Comparison of ENCODE assay signal across 28 mouse cellular contexts in the genomic region with DNA sequence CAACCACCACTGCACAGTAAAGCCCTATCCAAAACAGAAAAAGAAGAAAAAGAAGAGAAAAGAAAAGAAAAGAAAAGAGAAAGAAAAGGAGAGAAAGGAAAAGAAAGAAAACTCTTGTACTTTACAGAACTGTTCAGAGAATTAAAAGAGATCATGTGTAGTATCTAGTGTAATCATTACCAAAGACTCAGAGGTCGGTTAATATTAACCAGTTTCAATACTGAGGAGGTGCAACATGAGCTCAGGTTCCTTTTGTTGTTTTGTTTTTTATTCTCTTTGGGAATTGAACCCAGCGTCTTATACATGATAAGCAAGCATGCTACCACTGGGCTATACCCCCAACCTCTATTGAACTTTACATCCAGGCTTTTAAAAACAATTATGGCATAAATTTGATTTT.
DNase-seq lines count a peak whose midpoint lies in the region; ATAC-seq and TF ChIP-seq lines count a peak whose summit lies in the region.
"Had no signal": no experiment of that assay in that cellular context is flagged by ENCODE, and none has a peak within 500 bp of the region (broad histone marks: within the 10 kb centered on the region; RNA-seq: fewer than 3 reads in every experiment).

No protein-coding gene starts in this region.

- no peak for TF ChIP-seq CTCF in kidney, adult 2 months (conservative IDR thresholded peaks at IDR 0.05; ENCODE audit: insufficient read depth, insufficient read length, low read depth, low read length)
- TF ChIP-seq CTCF in kidney, postnatal 0 days (IDR thresholded peaks at IDR 0.05; ENCODE audit: low read depth): no peak

- WGBS in kidney, adult 2 months: 42% methylated on average over 2 of the region's 2 CpGs
- 58% methylated on average over 2 of the region's 2 CpGs for WGBS in kidney, postnatal 0 days

- H3K9me3 ChIP-seq in kidney, postnatal 0 days (replicated peaks; ENCODE audit: low read length): no peaks in the 10 kb centered on the region
- H3K9me3 ChIP-seq: embryonic facial prominence, embryonic 13.5 days; embryonic facial prominence, embryonic 15.5 days; forebrain, embryonic 10.5 days; forebrain, embryonic 12.5 days; G1E had no signal

- no peak for ATAC-seq in kidney, postnatal 0 days (replicated peaks; ENCODE audit: low FRiP score, low read depth)
- ATAC-seq: activated CD4-positive, CD25-positive, alpha-beta regulatory T cell, adult 4 months; CD4-positive, CD25-positive, alpha-beta regulatory T cell, adult 4 months; forebrain, embryonic 14.5 days; forebrain, embryonic 16.5 days; Patski had no signal

- no peak for TF ChIP-seq POLR2A in kidney, adult 2 months (IDR thresholded peaks at IDR 0.05; ENCODE audit: low read depth, low read length)

- H3K4me1 ChIP-seq in kidney, adult 2 months (ENCODE audit: control insufficient read depth, insufficient read depth, low read length): no peaks in the 10 kb centered on the region
- no peaks in the 10 kb centered on the region for H3K4me1 ChIP-seq in kidney, postnatal 0 days (replicated peaks; ENCODE audit: insufficient read depth, low read length)
- peaks cover 13% of the 10 kb centered on the region for H3K4me1 ChIP-seq in brown adipose tissue, adult 24 weeks (ENCODE audit: control insufficient read depth, insufficient read depth, insufficient read length, low read length)
- H3K4me1 ChIP-seq: embryonic facial prominence, embryonic 13.5 days; embryonic facial prominence, embryonic 15.5 days; forebrain, embryonic 10.5 days; forebrain, embryonic 12.5 days had no signal

- no peak overlapping the region for H3K4me3 ChIP-seq in kidney, adult 2 months (ENCODE audit: insufficient read depth, low read depth, low read length)
- no peak overlapping the region for H3K4me3 ChIP-seq in kidney, postnatal 0 days (replicated peaks; ENCODE audit: low read depth, low read length)
- no peak overlapping the region for H3K4me3 ChIP-seq in brown adipose tissue, adult 24 weeks (ENCODE audit: insufficient read depth, low read depth, low read length)
- H3K4me3 ChIP-seq: embryonic facial prominence, embryonic 13.5 days; embryonic facial prominence, embryonic 15.5 days; erythroblast, embryonic 14.5 days; forebrain, embryonic 10.5 days; forebrain, embryonic 12.5 days had no signal

- H3K4me2 ChIP-seq in kidney, postnatal 0 days (ENCODE audit: low read length): no peak overlapping the region
- H3K4me2 ChIP-seq: embryonic facial prominence, embryonic 13.5 days; embryonic facial prominence, embryonic 15.5 days; forebrain, embryonic 12.5 days had no signal

- no peak overlapping the region for H3K9ac ChIP-seq in kidney, postnatal 0 days (ENCODE audit: low read depth, low read length)
- H3K9ac ChIP-seq: embryonic facial prominence, embryonic 13.5 days; embryonic facial prominence, embryonic 15.5 days; forebrain, embryonic 12.5 days had no signal

- no peaks in the 10 kb centered on the region for H3K36me3 ChIP-seq in kidney, adult 2 months (ENCODE audit: control insufficient read depth, insufficient read depth, low read length)
- no peaks in the 10 kb centered on the region for H3K36me3 ChIP-seq in kidney, postnatal 0 days (ENCODE audit: insufficient read depth, low read length)
- H3K36me3 ChIP-seq: embryonic facial prominence, embryonic 13.5 days; embryonic facial prominence, embryonic 15.5 days; forebrain, embryonic 10.5 days; forebrain, embryonic 12.5 days; G1E had no signal

- no peak overlapping the region for H3K27ac ChIP-seq in kidney, adult 2 months (ENCODE audit: insufficient read depth, low read depth, low read length)
- H3K27ac ChIP-seq in kidney, postnatal 0 days: no peak overlapping the region
- H3K27ac ChIP-seq in brown adipose tissue, adult 24 weeks (replicated peaks; ENCODE audit: low read depth, low read length): peak overlapping the region; percentile 67; the same call in 1 of the 2 replicates
- H3K27ac ChIP-seq: embryonic facial prominence, embryonic 13.5 days; embryonic facial prominence, embryonic 15.5 days; forebrain, embryonic 10.5 days; forebrain, embryonic 12.5 days had no signal

- H3K27me3 ChIP-seq in kidney, adult 2 months (replicated peaks; ENCODE audit: control insufficient read depth, insufficient read depth, low read length): no peaks in the 10 kb centered on the region
- H3K27me3 ChIP-seq in kidney, postnatal 0 days (ENCODE audit: insufficient read depth, low read length): no peaks in the 10 kb centered on the region
- H3K27me3 ChIP-seq: CH12.LX; embryonic facial prominence, embryonic 13.5 days; embryonic facial prominence, embryonic 15.5 days; forebrain, embryonic 12.5 days; Patski had no signal

- peak; percentile 53 for DNase-seq in kidney, adult 2 months
- no peak for DNase-seq in kidney, postnatal 25 days
- peak; percentile 9 for DNase-seq in kidney, postnatal 0 days (ENCODE audit: low spot score)
- no peak for DNase-seq in kidney, postnatal 10 days
- DNase-seq: adrenal gland, adult 8-10 months; adrenal gland, postnatal 14 days; adrenal gland, postnatal 36 days; B cell, adult 2 months; cerebellum, adult 11 months; cerebellum, adult 18-20 months; cerebellum, adult 8-10 months; cerebellum, adult 9-11 months; cerebellum, postnatal 14 days; cerebellum, postnatal 36 days; embryo, embryonic 11 days had no signal

Comparison
In these comparisons a context has a peak if more than half of its experiments do, and no peak if none do; other contexts are left out.
1. DNase-seq: peak in kidney, adult 2 months (single experiment) and kidney, postnatal 0 days (single experiment); none in kidney, postnatal 25 days (0 of 2) and kidney, postnatal 10 days (single experiment).